Mouse (Mus musculus) E14TG2a.4 (cell line): ENCODE measurements around the gene Ttc13.
A peak's percentile ranks its signal among the peaks of the same experiment; 100 is the strongest.

ENCODE experiments used
- H3K27me3 ChIP-seq: 2 replicates; pipeline ENCODE4 v1.6.1; 2014; ENCODE audit warnings: low read length, control low read depth; ENCODE audit not compliant: insufficient read depth
- H3K36me3 ChIP-seq: 2 replicates; pipeline ENCODE4 v1.6.1; 2014; ENCODE audit warnings: low read length, control low read depth; ENCODE audit not compliant: insufficient read depth
- H3K4me1 ChIP-seq: replicated peaks from 2 replicates; pipeline ENCODE4 v1.6.1; 2014; ENCODE audit warnings: low read depth, low read length, control low read depth
- H3K4me3 ChIP-seq: replicated peaks from 2 replicates; pipeline ENCODE4 v1.5.1; 2014; ENCODE audit warnings: mild to moderate bottlenecking, low read length
- H3K9me3 ChIP-seq: 2 replicates; pipeline ENCODE4 v1.6.1; 2014; ENCODE audit warnings: low read length, control low read depth
- CTCF ChIP-seq: conservative IDR thresholded peaks from 2 replicates; pipeline ENCODE4 v1.5.1; 2014; ENCODE audit warnings: low read length
- NANOG ChIP-seq: IDR thresholded peaks from 2 replicates; pipeline ENCODE4 v1.6.1; 2014; ENCODE audit warnings: borderline replicate concordance, low read length, mixed read lengths
- POU5F1 ChIP-seq: IDR thresholded peaks from 2 replicates; pipeline ENCODE4 v1.6.1; 2014; ENCODE audit warnings: low read length, borderline replicate concordance

Gene Ttc13

GRCm38 (mm10) chr8:124721862-124722515, at the start of gene Ttc13, which contains the start of gene Arv1:
Ttc13 (minus strand) TSS chr8:124721983.
Arv1 (plus strand) TSS chr8:124722139.
- Histone ChIP-seq H3K27me3 (no peaks in the 10 kb centered on the region), H3K4me3 (peak within 1 kb of the TSS; percentile 99), H3K4me1 (peaks cover 33% of the 10 kb centered on the region), H3K36me3 (peaks cover 35% of the 10 kb centered on the region), H3K9me3 (no peaks in the 10 kb centered on the region)
- TF ChIP-seq CTCF = no peak
- TF ChIP-seq POU5F1 = no peak

- Histone ChIP-seq H3K4me1 (peaks cover 5% of the 10 kb centered on the region), H3K36me3 (no peaks in the 10 kb centered on the region), H3K27me3 (no peaks in the 10 kb centered on the region), H3K4me3 (no peak overlapping the region), H3K9me3 (peaks cover 9% of the 10 kb centered on the region)
- TF ChIP-seq POU5F1 = no peak
- no peak for TF ChIP-seq CTCF
- no peak for TF ChIP-seq NANOG
These were observed 41.3 kb upstream of the Ttc13 start for GRCm38 (mm10) chr8:124763061-124763460.

GRCm38 (mm10) chr8:124758544-124758943, 36.8 kb upstream of the Ttc13 start:
- peaks cover 9% of the 10 kb centered on the region for H3K9me3 ChIP-seq
- peaks cover 34% of the 10 kb centered on the region for H3K4me1 ChIP-seq
- H3K27me3 ChIP-seq = peaks cover 14% of the 10 kb centered on the region
- H3K36me3 ChIP-seq = no peaks in the 10 kb centered on the region
- H3K4me3 ChIP-seq = no peak overlapping the region
- TF ChIP-seq CTCF (peak; percentile 91), NANOG (no peak), POU5F1 (no peak)

- H3K9me3 ChIP-seq = peaks cover 9% of the 10 kb centered on the region
- H3K27me3 ChIP-seq = peaks cover 30% of the 10 kb centered on the region
- TF ChIP-seq CTCF (no peak), NANOG (no peak), POU5F1 (no peak)
- H3K4me1 ChIP-seq = peaks cover 46% of the 10 kb centered on the region
- H3K4me3 ChIP-seq = no peak overlapping the region
- no peaks in the 10 kb centered on the region for H3K36me3 ChIP-seq
These were observed 34.8 kb upstream of the Ttc13 start for GRCm38 (mm10) chr8:124756601-124757000.

GRCm38 (mm10) chr8:124756153-124756552, 34.4 kb upstream of the Ttc13 start:
- no peak for TF ChIP-seq CTCF
- TF ChIP-seq POU5F1 = no peak
- TF ChIP-seq NANOG = no peak
- Histone ChIP-seq H3K4me3 (no peak overlapping the region), H3K9me3 (peaks cover 9% of the 10 kb centered on the region), H3K4me1 (peaks cover 46% of the 10 kb centered on the region), H3K36me3 (no peaks in the 10 kb centered on the region), H3K27me3 (peaks cover 32% of the 10 kb centered on the region)

- TF ChIP-seq CTCF (no peak), NANOG (no peak), POU5F1 (no peak)
- Histone ChIP-seq H3K9me3 (peaks cover 6% of the 10 kb centered on the region), H3K36me3 (no peaks in the 10 kb centered on the region), H3K27me3 (peaks cover 38% of the 10 kb centered on the region), H3K4me3 (no peak overlapping the region), H3K4me1 (peaks cover 49% of the 10 kb centered on the region)
These were observed 33.7 kb upstream of the Ttc13 start for GRCm38 (mm10) chr8:124755481-124755880.

GRCm38 (mm10) chr8:124754792-124755190, 33.0 kb upstream of the Ttc13 start:
- Histone ChIP-seq H3K36me3 (no peaks in the 10 kb centered on the region), H3K4me1 (peaks cover 55% of the 10 kb centered on the region), H3K27me3 (peaks cover 45% of the 10 kb centered on the region), H3K9me3 (no peaks in the 10 kb centered on the region), H3K4me3 (no peak overlapping the region)
- TF ChIP-seq CTCF = no peak
- no peak for TF ChIP-seq NANOG
- no peak for TF ChIP-seq POU5F1

- TF ChIP-seq NANOG (no peak), POU5F1 (no peak), CTCF (no peak)
- no peaks in the 10 kb centered on the region for H3K9me3 ChIP-seq
- H3K36me3 ChIP-seq = no peaks in the 10 kb centered on the region
- peaks cover 50% of the 10 kb centered on the region for H3K27me3 ChIP-seq
- peaks cover 55% of the 10 kb centered on the region for H3K4me1 ChIP-seq
- H3K4me3 ChIP-seq = no peak overlapping the region
These were observed 32.5 kb upstream of the Ttc13 start for GRCm38 (mm10) chr8:124754101-124754791.
